Mouse (Mus musculus) right cerebral cortex, postnatal 14 days (tissue): Measurements from ENCODE around the gene Pgp.

Experiments used
- DNase-seq: peaks from one replicate; pipeline ENCODE4 v3.0.0; 2022

Pgp gene

DNA sequence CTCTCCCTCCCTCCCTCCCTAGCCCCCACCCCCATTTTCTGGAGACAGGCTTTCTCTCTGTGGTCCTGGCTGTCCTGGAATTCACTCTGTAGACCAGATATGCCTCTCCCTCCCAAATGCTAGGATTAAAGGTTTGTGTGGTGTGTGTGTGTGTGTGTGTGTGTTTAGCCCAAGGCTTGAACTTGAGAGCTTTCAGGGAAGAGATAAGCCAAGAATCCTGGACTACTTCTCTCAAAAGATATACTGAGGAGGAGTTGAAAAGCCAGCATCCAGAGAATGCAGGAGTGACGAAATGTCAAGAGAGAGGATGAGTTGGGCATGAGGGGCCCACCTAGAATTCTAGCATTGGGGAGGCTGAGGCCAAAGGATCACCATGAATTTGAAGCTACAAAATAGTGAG lies 7.3 kb upstream of the Pgp start:
- DNase-seq = no peak

- DNase-seq = no peak
Measured at GRCm38 (mm10) chr17:24463374-24464133, 6.6 kb upstream of the Pgp start.

- DNase-seq = no peak
Measured at GRCm38 (mm10) chr17:24468636-24469246, 1.5 kb upstream of the Pgp start.

DNA sequence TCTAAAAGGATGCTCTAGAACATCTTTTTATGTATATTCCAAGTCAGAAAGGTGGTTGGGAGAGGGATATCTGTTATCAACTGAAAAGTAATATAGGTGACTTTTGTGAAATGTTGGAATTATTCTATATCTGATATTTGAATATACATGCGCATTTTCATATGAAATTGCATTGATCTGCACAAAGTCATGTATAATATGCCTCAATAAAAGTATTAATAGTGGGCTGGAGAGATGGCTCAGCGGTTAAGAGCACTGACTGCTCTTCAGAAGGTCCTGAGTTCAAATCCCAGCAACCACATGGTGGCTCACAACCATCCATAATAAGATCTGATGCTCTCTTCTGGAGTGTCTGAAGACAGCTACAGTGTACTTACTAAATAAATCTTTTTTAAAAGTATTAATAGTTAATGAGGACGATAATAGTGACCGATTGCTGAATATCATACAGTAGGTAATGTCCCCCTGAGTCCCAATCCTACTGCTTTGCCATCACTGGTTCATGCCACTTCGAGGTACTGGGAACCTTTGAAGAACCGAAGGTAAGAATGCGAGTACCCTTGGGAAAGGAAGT lies 769 bp upstream of the Pgp start:
- no peak for DNase-seq

DNA sequence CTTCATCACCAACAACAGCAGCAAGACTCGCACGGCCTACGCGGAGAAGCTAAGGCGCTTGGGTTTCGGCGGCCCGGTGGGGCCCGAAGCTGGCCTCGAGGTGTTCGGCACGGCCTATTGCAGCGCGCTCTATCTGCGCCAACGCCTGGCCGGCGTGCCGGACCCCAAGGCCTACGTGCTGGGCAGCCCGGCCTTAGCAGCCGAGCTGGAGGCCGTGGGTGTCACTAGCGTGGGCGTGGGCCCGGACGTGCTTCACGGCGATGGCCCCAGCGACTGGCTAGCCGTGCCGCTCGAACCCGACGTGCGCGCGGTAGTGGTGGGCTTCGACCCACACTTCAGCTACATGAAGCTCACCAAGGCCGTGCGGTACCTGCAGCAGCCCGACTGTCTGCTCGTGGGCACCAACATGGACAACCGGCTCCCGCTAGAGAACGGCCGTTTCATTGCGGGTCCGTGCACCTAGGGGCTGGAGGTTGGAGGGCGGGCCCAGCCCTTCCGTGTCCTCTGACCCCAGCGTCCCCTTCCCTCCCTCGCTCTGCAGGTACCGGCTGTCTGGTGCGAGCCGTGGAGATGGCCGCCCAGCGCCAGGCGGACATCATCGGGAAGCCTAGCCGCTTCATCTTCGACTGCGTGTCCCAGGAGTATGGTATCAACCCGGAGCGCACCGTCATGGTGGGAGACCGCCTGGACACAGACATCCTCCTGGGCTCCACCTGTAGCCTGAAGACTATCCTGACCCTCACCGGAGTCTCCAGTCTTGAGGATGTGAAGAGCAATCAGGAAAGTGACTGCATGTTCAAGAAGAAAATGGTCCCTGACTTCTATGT lies 722 bp downstream of the Pgp start:
- peak; percentile 56 for DNase-seq

DNA sequence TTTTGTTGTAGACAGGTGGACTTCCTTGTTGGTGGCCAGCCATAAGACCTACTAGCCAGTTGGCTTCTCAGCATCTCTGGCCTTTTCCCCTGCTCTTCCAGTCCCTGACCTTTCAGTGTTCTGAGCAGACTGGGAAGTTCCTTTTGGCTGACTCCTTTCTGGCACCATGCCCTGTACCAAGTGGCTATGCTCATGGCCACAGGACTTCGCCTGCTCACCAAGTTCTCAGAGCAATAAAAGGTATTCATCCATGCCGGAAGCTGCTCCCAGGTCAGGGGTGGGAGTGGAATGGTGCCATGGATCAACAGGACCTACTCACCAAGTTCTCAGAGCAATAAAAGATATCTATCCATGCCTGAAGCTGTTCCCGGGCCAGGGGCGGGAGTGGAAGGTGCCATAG lies 2.3 kb downstream of the Pgp start:
- no peak for DNase-seq

- DNase-seq = no peak
Measured at GRCm38 (mm10) chr17:24473612-24474275, 3.6 kb downstream of the Pgp start, which contains the start of gene Bricd5. Bricd5 (plus strand) TSS chr17:24473884.

GRCm38 (mm10) chr17:24474557-24474956 lies 4.4 kb downstream of the Pgp start:
- DNase-seq = no peak

DNA sequence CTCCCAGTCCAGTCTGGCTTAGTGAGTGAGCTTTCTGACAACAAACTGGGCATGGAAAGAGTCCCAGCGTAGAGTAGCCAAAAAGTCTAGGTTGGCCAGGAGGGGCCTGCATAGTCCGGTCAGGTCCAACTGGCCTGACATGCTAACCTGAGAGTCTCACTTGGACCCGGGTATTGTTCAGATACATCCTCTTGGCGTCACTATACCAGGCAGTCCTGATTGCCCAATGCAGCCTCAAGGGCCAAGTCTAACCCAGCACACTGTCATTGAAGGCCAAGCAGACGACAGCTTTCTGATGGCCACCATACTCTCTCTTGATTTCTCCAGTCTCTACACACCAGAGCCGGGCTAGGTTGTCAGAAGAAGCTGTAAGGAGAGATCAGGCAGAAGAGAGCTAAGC lies 5.4 kb downstream of the Pgp start:
- DNase-seq = no peak

- no peak for DNase-seq
Measured at GRCm38 (mm10) chr17:24476022-24476776, 6.0 kb downstream of the Pgp start.

DNA sequence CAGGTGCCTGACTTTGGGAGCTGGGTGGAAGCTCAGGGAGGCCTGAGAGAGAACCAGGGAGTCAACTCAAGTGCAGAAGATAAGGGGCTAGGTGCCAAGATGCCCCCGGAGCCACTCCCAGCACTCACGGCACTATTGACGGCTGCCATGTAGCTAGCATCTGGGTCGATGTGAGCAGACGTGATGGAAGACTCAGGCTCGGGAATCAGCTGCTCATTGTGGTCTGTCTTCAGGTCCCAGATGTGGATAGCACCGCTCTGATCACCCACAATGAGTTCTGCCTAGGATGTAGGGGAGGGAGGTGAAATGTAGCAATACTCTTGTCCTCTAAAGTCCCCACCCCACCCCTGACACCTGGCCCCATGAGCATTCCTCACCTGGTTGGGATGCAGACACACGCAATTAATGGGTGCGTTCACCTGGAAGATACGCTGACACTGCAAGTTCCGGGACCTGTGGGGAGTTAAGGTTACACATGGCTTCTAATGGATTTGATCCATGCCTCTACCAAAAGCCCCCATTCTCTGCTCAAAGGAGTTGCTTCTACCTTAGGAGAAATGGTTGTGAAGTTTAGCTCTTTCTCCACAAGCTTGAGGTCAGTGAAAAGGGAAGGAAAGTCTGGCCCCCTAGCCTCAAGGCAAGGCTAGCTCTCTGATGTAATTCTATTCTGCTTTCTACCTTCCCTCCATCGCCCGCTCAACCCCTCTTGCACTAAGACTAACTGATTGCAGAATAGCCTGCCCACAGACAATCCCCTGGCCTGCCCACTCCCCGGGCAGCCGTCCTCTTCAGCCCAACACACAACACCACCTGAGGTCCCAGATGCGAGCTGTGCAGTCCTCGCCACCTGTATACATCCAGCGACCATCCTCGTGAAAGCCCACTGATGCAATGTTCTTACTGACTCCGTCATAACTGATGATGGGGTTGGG lies 7.1 kb downstream of the Pgp start:
- DNase-seq = no peak

- no peak for DNase-seq
Measured at GRCm38 (mm10) chr17:24477985-24478600, 7.9 kb downstream of the Pgp start.

- DNase-seq = peak; percentile 98
Measured at GRCm38 (mm10) chr17:24478663-24479380, 8.6 kb downstream of the Pgp start, which contains the start of gene Mlst8. Mlst8 (minus strand) TSS chr17:24479078.

- no peak for DNase-seq
Measured at GRCm38 (mm10) chr17:24479431-24479830, 9.2 kb downstream of the Pgp start.

DNA sequence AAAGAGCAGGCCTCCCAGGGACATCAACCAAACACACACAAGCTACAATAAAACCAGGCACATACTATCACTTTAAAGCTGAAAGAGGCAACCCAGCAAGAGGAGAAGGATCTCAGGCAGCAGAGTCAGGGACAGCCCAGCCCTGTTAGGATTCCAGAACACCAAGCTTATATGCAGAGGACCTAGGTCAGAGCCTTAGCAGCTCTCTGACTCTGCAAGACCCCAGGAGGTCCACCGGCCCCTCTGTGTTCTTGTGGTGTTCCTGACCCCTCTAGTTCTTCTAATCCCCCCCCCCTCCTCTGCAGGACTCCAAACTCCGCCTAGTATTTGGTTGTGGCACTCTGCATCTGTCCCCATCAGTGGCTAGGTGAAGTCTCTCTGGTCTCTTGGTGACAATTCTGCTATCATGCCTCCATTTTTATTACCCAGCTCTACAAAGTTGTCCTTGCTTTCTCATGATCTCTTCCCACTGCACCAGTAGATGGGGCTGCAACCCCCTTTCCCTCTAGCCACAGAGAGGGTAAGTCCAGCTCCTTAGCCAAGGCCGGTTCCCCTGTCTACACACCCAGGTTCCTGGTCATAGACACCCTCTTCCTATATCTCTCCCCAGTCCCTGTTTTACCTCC lies 10.1 kb downstream of the Pgp start:
- DNase-seq = no peak

DNA sequence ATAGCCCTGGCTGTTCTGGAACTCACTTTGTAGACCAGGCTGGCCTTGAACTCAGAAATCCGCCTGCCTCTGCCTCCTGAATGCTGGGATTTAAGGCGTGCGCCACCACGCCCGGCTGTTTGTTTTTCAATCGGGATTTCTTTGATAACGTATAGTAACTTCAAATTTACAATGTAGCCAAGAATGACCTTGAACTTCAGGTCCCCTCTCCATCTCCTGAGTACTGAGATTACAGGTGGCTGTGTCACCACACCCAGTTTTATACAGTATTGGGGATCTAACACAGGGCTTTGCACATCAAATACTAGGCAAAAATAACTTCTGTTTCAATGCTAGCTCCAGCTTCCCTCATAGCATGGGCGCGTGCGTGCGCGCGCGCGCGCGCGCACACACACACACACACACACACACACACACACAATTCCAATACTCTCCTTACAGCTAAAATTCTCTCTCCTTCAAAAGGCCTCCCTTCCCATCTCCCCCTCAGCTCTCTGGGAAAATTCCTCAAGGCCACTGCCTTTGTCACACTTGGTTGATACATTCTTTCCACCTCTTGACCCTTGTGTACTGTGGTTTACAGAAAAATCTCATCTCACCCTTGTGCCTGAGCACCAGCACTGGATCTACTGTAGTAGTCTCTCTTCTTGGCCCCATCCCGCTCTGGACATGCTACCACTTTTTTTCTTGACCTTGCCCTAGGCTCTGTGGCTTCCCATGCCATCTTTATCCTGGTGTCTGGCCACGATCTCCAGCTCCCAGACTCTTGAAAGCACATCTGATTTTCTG lies 11.0 kb downstream of the Pgp start:
- no peak for DNase-seq

- DNase-seq = no peak
Measured at GRCm38 (mm10) chr17:24483495-24483894, 13.3 kb downstream of the Pgp start.
